ENCODE assay signal across 11 mouse cellular contexts in genomic region chr8:26438246-26438862, GRCm38 (mm10).
DNase-seq lines count a peak whose midpoint lies in the region; ATAC-seq and TF ChIP-seq lines count a peak whose summit lies in the region.
"Had no signal": no experiment of that assay in that cellular context is flagged by ENCODE, and none has a peak within 500 bp of the region (broad histone marks: within the 10 kb centered on the region; RNA-seq: fewer than 3 reads in every experiment).

No protein-coding gene starts in this region.

- H3K9ac ChIP-seq in kidney, embryonic 15.5 days: no peak overlapping the region
- H3K9ac ChIP-seq in limb, embryonic 14.5 days (ENCODE audit: low read depth, low read length, severe bottlenecking): no peak overlapping the region
- H3K9ac ChIP-seq: liver, embryonic 15.5 days had no signal

- TF ChIP-seq POLR2A in limb, embryonic 14.5 days (IDR thresholded peaks at IDR 0.05; ENCODE audit: borderline replicate concordance, extremely low read depth, insufficient read depth, insufficient read length): no peak

- no peaks in the 10 kb centered on the region for H3K36me3 ChIP-seq in kidney, embryonic 15.5 days
- H3K36me3 ChIP-seq in embryonic facial prominence, embryonic 10.5 days (replicated peaks): no peaks in the 10 kb centered on the region
- no peaks in the 10 kb centered on the region for H3K36me3 ChIP-seq in hindbrain, embryonic 10.5 days
- H3K36me3 ChIP-seq in limb, embryonic 14.5 days (ENCODE audit: control insufficient read depth, insufficient read depth, low read length): no peaks in the 10 kb centered on the region
- H3K36me3 ChIP-seq: liver, embryonic 15.5 days had no signal

- H3K27me3 ChIP-seq in kidney, embryonic 15.5 days: no peaks in the 10 kb centered on the region
- no peaks in the 10 kb centered on the region for H3K27me3 ChIP-seq in embryonic facial prominence, embryonic 10.5 days (replicated peaks; ENCODE audit: low read depth, poor library complexity, severe bottlenecking)
- no peaks in the 10 kb centered on the region for H3K27me3 ChIP-seq in hindbrain, embryonic 10.5 days (ENCODE audit: insufficient read depth, poor library complexity, severe bottlenecking)
- H3K27me3 ChIP-seq in limb, embryonic 14.5 days (ENCODE audit: control insufficient read depth, insufficient read depth, low read length): no peaks in the 10 kb centered on the region
- H3K27me3 ChIP-seq: liver, embryonic 15.5 days had no signal

- no peaks in the 10 kb centered on the region for H3K9me3 ChIP-seq in kidney, embryonic 15.5 days (replicated peaks)
- H3K9me3 ChIP-seq in embryonic facial prominence, embryonic 10.5 days: no peaks in the 10 kb centered on the region
- H3K9me3 ChIP-seq in hindbrain, embryonic 10.5 days: no peaks in the 10 kb centered on the region
- no peaks in the 10 kb centered on the region for H3K9me3 ChIP-seq in limb, embryonic 14.5 days (ENCODE audit: control insufficient read depth, low read length)
- H3K9me3 ChIP-seq: liver, embryonic 15.5 days had no signal

- WGBS in kidney, embryonic 15.5 days: 38% methylated on average over 15 of the region's 15 CpGs
- WGBS in embryonic facial prominence, embryonic 10.5 days: 88% methylated on average over 15 of the region's 15 CpGs
- 71% methylated on average over 15 of the region's 15 CpGs for WGBS in hindbrain, embryonic 10.5 days
- 70% methylated on average over 15 of the region's 15 CpGs for WGBS in limb, embryonic 14.5 days

- H3K4me1 ChIP-seq in kidney, embryonic 15.5 days: peaks cover 21% of the 10 kb centered on the region
- H3K4me1 ChIP-seq in embryonic facial prominence, embryonic 10.5 days: peaks cover 34% of the 10 kb centered on the region
- peaks cover 34% of the 10 kb centered on the region for H3K4me1 ChIP-seq in hindbrain, embryonic 10.5 days (replicated peaks)
- H3K4me1 ChIP-seq in limb, embryonic 14.5 days (ENCODE audit: control insufficient read depth, insufficient read depth, low read length): no peaks in the 10 kb centered on the region
- H3K4me1 ChIP-seq: liver, embryonic 15.5 days had no signal

- peak overlapping the region; percentile 31 for H3K4me3 ChIP-seq in kidney, embryonic 15.5 days (replicated peaks)
- H3K4me3 ChIP-seq in embryonic facial prominence, embryonic 10.5 days: no peak overlapping the region
- H3K4me3 ChIP-seq in hindbrain, embryonic 10.5 days: peak overlapping the region; percentile 18
- H3K4me3 ChIP-seq in limb, embryonic 14.5 days (replicated peaks; ENCODE audit: low read length): no peak overlapping the region
- H3K4me3 ChIP-seq: liver, embryonic 15.5 days had no signal

- peak overlapping the region; percentile 58 for H3K4me2 ChIP-seq in kidney, embryonic 15.5 days
- H3K4me2 ChIP-seq in limb, embryonic 14.5 days (replicated peaks; ENCODE audit: low read depth, low read length, severe bottlenecking): peak overlapping the region; percentile 27; the same call in 1 of the 2 replicates
- H3K4me2 ChIP-seq: liver, embryonic 15.5 days had no signal

- H3K27ac ChIP-seq in kidney, embryonic 15.5 days: no peak overlapping the region
- H3K27ac ChIP-seq in embryonic facial prominence, embryonic 10.5 days (replicated peaks): peak overlapping the region; percentile 27; the same call in 1 of the 2 replicates
- peak overlapping the region; percentile 75 for H3K27ac ChIP-seq in hindbrain, embryonic 10.5 days
- no peak overlapping the region for H3K27ac ChIP-seq in limb, embryonic 14.5 days (replicated peaks; ENCODE audit: low read depth, low read length)
- H3K27ac ChIP-seq: liver, embryonic 15.5 days had no signal

- no peak for ATAC-seq in kidney, embryonic 15.5 days (replicated peaks; ENCODE audit: low FRiP score)
- ATAC-seq in limb, embryonic 14.5 days (ENCODE audit: low FRiP score, low read depth): no peak

- no peak for DNase-seq in kidney, postnatal 14 days
- no peak for DNase-seq in embryonic facial prominence, embryonic 10.5 days (ENCODE audit: low spot score)
- no peak for DNase-seq in hindbrain, embryonic 10.5 days (ENCODE audit: low spot score)
- DNase-seq in limb, embryonic 14.5 days (ENCODE audit: low spot score): no peak
- DNase-seq in right cerebral cortex, postnatal 10 days (ENCODE audit: low spot score in 2 of 2): no peak
- no peak for DNase-seq in cerebellum, postnatal 10 days
- no peak for DNase-seq in MN1 (ENCODE audit: low spot score)
- DNase-seq: cerebellum, adult 18-20 months; gastrocnemius, postnatal 25 days had no signal

Comparison
In these comparisons a context has a peak if more than half of its experiments do, and no peak if none do; other contexts are left out.
1. H3K27ac ChIP-seq: peak in embryonic facial prominence, embryonic 10.5 days (single experiment) and hindbrain, embryonic 10.5 days (single experiment); none in kidney, embryonic 15.5 days (single experiment) and limb, embryonic 14.5 days (single experiment).
2. H3K4me3 ChIP-seq: peak in kidney, embryonic 15.5 days (single experiment) and hindbrain, embryonic 10.5 days (single experiment); none in embryonic facial prominence, embryonic 10.5 days (single experiment) and limb, embryonic 14.5 days (single experiment).